ENCODE assay signal across 24 mouse cellular contexts in the genomic region with DNA sequence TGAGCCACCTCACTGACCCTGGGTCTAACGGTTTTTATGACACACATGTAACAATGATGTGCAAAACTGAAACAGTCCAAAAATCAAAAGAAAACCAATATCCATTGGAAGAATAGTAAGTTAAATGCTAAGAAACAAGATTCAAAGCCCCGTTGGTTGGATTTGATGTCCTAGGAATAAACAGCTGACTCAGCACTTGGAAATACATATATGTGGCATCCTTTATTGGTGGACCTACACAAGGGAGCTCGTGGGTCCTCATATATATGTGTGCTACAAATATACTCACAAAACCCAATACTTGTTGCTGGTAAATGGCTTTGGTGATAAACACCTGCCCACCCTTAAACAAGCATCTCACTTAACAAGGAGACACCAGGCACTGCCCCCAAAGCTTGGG.
"Had no signal": no experiment of that assay in that cellular context is flagged by ENCODE, and none has a peak within 500 bp of the region (broad histone marks: within the 10 kb centered on the region; RNA-seq: fewer than 3 reads in every experiment).

No protein-coding gene starts in this region.

- ATAC-seq: forebrain, embryonic 13.5 days; forebrain, embryonic 14.5 days; forebrain, embryonic 15.5 days; forebrain, embryonic 16.5 days; forebrain, postnatal 0 days had no signal

- H3K27ac ChIP-seq: embryonic facial prominence, embryonic 10.5 days; embryonic facial prominence, embryonic 12.5 days; embryonic facial prominence, embryonic 13.5 days; embryonic facial prominence, embryonic 15.5 days; forebrain, embryonic 10.5 days; forebrain, embryonic 12.5 days; forebrain, embryonic 13.5 days; gastrocnemius, adult 2 months; heart, adult 2 months had no signal

- H3K27me3 ChIP-seq: embryonic facial prominence, embryonic 12.5 days; embryonic facial prominence, embryonic 15.5 days; forebrain, embryonic 12.5 days; forebrain, embryonic 13.5 days; forebrain, embryonic 15.5 days had no signal

- H3K9me3 ChIP-seq: embryonic facial prominence, embryonic 10.5 days; embryonic facial prominence, embryonic 12.5 days; embryonic facial prominence, embryonic 13.5 days; embryonic facial prominence, embryonic 15.5 days; forebrain, embryonic 10.5 days; forebrain, embryonic 12.5 days; forebrain, embryonic 13.5 days; forebrain, embryonic 15.5 days had no signal

- H3K36me3 ChIP-seq: embryonic facial prominence, embryonic 10.5 days; embryonic facial prominence, embryonic 12.5 days; embryonic facial prominence, embryonic 13.5 days; embryonic facial prominence, embryonic 15.5 days; forebrain, embryonic 10.5 days; forebrain, embryonic 12.5 days; forebrain, embryonic 15.5 days had no signal

- H3K4me2 ChIP-seq: embryonic facial prominence, embryonic 12.5 days; embryonic facial prominence, embryonic 13.5 days; embryonic facial prominence, embryonic 15.5 days; forebrain, embryonic 12.5 days; forebrain, embryonic 13.5 days; forebrain, embryonic 15.5 days had no signal

- DNase-seq: cerebellum, adult 9-11 months; cerebellum, postnatal 14 days; cerebellum, postnatal 25 days; cerebellum, postnatal 36 days; embryo, embryonic 11 days; forebrain, postnatal 0 days; gastrocnemius, adult 2 months; gastrocnemius, postnatal 10 days; gastrocnemius, postnatal 14 days; gastrocnemius, postnatal 25 days; gastrocnemius, postnatal 36 days; heart, adult 11 months; heart, adult 2 months had no signal

- H3K9ac ChIP-seq: embryonic facial prominence, embryonic 12.5 days; embryonic facial prominence, embryonic 13.5 days; embryonic facial prominence, embryonic 15.5 days; forebrain, embryonic 12.5 days; forebrain, embryonic 13.5 days; forebrain, embryonic 15.5 days; forebrain, postnatal 0 days had no signal

- H3K4me3 ChIP-seq: embryonic facial prominence, embryonic 10.5 days; embryonic facial prominence, embryonic 12.5 days; embryonic facial prominence, embryonic 13.5 days; embryonic facial prominence, embryonic 15.5 days; erythroblast, embryonic 14.5 days; forebrain, embryonic 10.5 days; forebrain, embryonic 12.5 days; forebrain, embryonic 13.5 days; forebrain, embryonic 15.5 days; gastrocnemius, adult 2 months; heart, adult 2 months had no signal
